Mouse (Mus musculus) kidney, postnatal 25 days (tissue): Measurements from ENCODE around the gene Sumo2.
"Not testable (repeated sequence)": the region's sequence is repeated elsewhere in the genome, so short reads cannot be mapped to it uniquely, and the experiment has no call there.

Source experiments
- DNase-seq, 2 experiments: peaks; one replicate each; pipeline ENCODE4 v3.0.0; 2021; ENCODE audit warnings: mixed read lengths in 2 of 2

Gene Sumo2

GRCm38 (mm10) chr11:115481553-115482259 lies 54.4 kb downstream of the Sumo2 start:
- no peak for DNase-seq

- DNase-seq: no peak
Measured at GRCm38 (mm10) chr11:115478296-115478938, 57.7 kb downstream of the Sumo2 start.

GRCm38 (mm10) chr11:115477388-115477787 lies 58.7 kb downstream of the Sumo2 start:
- not testable (repeated sequence) for DNase-seq

- DNase-seq: not testable (repeated sequence)
Measured at GRCm38 (mm10) chr11:115476630-115477029, 59.4 kb downstream of the Sumo2 start.

GRCm38 (mm10) chr11:115475758-115476237 lies 60.3 kb downstream of the Sumo2 start:
- DNase-seq: peak in 1 of 2 experiments; percentile 55

GRCm38 (mm10) chr11:115475025-115475757 lies 60.9 kb downstream of the Sumo2 start, which contains the start of gene Armc7:
Armc7 (plus strand) TSS chr11:115475667.
- DNase-seq: peak; percentile 96

DNA sequence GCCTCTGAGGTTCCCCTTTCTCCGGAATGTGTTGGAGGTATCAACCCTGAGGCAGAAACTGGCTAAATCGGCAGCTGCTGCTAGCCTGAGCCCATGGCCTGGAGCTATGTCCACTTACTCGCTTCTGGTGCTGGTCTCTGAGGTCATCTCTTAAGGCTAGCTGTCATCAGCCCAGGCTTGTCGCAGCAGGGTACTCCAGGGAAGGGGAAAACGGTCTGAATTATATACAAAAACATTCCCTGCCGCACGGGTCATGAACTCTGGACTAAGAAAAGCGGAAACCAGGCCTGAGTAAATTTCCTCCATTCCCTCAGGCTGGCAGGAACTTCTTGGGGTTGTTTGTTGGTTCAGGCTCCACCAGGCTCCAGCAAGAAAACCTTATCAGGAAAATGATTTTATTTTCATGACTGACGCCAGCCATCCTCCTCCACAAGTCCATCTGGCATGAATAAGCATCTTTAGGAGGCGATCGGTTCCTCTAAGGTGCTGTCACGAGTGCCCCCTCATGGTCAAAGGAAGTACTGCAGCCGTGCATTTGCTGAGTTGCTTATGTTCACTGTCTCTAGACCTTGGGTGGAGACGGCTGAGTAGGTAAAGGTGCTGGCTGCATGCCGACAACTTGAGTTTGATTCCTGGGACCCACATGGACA lies 62.3 kb downstream of the Sumo2 start:
- DNase-seq: peak; percentile 93 to 98
